Mouse (Mus musculus) frontal cortex, adult (tissue): ENCODE measurements at regions not wholly inside any gene's neighbourhood (a gene's known extent, or its start where the extent isn't known, plus 50 kb on each side); places are given as distances from the start of the nearest gene placed in this dataset.
"Not testable (repeated sequence)": the region's sequence is repeated elsewhere in the genome, so short reads cannot be mapped to it uniquely, and the experiment has no call there.

ENCODE experiments used
- ATAC-seq: cut with Nextera tagmentation; 2 replicates; pipeline ENCODE4 v1.9.2; 2017; ENCODE audit warnings: mild to moderate bottlenecking, moderate library complexity, mixed read lengths; ENCODE audit not compliant: low TSS enrichment

DNA sequence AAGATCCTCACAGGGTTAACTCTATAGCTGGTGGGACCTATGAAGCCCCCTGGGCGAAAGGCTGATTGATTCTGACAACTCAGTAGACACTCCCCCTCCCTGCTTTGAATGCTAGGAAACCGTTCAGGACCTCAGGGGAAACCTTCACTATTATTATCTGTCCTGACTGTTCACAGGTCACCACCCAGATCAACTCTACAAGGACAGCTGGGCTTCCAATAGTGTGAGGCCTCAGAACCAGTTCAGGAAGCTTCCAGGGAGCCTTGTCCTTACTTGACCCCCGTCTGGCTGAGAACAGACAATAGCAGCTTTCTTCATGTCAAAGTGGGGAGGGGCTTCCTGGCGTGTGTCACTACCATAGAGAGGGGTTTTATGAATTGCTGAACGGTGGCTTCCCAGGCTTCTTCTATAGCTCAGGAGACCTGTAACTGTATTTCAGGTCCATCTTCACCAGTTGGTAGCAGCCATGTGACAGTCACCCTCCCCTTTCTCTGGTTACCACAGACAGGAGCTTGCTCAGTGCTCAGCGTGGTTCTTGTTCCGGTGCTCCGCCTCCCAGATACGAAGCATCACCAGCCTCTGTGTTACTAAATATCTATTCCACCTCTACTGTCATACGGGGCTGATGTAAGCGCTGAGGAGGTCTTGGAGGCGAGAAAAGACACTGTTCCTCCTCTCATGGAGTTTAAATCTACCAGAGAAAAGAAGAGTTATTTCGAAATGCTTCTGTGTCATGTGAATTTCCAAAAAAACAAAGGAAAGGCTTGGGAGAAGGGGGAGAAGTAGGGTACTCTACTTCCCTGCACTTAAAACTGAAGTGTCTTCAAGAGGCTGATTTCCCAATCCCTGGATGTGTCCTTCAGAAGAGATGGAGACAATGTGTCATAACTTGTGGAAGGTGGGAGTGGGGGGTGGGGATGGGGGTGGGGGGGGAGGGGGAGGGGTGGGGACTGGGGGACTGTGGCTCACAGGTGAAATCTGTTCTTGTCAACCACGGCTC is 96.9 kb downstream of the Vcpkmt start:
- ATAC-seq = peak; percentile 99

DNA sequence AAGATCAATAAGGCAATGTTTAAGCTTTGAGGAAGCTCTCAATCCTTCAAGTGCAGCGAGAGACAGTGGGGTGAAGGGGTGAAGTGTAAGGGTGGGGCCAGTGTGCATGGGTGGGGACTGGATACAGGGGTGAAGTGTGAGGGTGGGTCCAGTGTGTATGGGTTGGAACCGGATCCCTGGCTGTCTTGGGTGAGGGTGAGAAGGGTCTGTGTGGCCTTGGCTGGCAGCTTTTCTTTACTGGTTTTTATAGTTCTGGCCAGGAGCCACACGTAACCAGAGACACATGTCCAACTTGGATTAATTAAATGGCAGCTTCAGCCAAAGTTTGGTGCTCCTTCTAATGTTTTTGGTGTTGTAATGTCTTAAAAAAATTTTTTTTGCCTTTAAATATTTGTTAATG is 101.4 kb downstream of the Vcpkmt start:
- ATAC-seq = no peak

DNA sequence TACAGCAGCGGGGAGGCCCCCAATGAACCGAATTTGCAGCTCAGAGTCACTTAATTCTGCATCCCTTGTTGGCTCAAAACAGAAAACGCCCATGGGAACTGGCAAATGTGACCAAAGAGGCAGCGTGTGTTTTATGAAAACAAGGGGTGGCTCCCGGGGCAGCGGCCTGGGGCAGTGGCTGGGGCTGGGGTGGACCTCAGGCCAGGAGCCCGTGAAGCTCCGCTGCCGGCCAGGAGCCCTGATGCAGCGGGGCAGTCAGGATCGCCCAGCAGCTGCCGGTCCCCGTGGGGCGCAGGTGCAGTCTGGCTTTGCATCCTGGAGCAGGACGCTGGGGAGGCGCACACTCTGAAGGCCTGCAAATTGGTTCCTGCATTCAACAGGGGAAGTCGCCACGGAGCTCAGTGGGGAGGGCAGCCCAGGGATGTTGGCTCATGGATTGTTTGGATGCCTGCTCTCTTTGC is 104.4 kb upstream of the Gm9887 start:
- no peak for ATAC-seq

DNA sequence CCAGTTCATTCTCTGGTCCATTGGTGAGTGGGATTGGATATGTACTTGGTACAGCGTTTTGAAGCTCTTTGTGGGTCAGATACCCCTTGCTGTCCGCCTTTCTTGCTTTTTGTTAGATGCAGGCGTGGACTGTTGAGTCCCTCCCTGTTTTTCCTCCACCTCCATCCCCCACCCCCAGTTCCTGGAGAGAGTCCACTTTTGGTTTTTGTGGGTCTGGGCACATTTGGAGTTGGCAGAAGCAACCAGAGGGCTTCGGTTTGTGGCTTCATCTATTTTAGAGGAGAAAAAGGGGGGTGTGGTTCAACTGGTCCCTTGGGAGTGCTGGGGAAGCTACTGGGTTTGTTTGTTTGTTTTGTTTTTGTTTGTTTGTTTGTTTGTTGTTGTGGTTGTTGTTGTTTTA is 103.9 kb upstream of the Gm9887 start:
- no peak for ATAC-seq

DNA sequence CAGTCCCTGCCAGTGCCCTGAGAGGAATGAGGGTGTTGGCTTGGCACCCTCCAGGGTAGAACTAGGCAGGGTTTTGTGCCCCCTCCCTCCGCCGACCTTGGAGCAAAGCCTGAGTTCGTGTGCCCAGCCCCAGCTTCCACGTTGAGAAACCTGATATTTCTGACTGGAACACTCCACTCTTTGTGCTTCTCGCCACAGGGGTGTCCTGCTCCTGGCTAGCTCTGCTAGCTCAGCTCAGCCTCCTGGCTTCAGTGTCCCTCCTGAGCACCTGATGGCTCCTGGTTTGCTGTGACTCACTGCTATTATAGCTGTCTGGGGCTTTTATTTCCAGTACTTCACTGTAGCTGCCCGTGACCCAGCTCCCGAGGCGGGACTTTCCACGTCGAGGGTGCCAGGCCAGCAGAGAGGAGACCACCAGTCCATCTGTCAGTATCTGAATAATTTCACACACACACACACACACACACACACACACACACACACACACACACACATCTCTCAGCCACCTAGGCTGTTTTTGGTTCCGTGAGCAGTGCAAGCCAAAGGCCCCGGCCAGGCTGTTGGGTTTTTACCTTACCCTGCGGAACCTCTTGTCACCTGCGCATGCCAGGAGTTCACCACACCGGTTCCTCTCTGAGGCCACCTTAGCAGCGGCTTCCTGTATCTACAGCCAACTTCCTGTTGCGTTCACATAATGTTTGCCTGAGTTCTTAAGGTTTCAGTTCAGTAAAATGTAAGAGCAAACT is 102.8 kb upstream of the Gm9887 start:
- no peak for ATAC-seq

DNA sequence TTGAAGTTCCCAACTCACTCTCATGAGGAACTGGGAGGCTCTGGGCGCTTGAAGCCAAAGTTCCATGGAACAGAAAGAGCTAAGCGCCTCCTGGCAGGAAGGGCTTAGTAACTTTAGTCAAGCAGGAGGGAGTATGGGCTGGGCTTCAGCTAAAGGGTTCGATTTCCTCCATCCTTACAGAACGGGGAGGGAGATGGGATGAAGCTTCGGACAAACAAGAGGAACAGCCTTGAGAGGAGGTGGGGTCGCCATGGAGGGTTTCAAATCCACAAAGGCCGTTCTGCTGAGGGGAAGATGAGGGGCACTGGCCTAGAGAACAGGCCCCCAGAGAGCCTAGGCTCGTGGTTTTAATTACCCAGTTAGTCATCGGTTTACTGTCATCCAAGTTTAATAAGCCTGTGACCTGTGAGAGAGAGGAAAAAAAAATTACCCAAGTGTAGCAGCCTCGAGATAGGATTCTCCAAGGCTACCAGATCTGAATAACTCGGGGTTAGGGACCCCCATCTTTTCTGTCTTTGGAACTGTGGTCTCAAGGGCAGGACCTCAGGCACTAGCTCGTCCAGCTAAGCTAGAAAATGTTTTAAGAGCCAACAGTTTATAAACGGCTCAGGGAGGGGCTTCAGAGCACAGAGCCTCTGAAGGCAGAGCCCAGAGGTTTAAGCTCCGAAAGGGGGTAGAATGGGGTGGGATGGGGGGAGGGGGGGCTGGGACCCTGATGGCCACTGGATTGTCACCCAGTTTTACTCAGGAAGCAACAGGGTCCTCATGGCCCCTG is 102.1 kb upstream of the Gm9887 start:
- ATAC-seq = no peak

DNA sequence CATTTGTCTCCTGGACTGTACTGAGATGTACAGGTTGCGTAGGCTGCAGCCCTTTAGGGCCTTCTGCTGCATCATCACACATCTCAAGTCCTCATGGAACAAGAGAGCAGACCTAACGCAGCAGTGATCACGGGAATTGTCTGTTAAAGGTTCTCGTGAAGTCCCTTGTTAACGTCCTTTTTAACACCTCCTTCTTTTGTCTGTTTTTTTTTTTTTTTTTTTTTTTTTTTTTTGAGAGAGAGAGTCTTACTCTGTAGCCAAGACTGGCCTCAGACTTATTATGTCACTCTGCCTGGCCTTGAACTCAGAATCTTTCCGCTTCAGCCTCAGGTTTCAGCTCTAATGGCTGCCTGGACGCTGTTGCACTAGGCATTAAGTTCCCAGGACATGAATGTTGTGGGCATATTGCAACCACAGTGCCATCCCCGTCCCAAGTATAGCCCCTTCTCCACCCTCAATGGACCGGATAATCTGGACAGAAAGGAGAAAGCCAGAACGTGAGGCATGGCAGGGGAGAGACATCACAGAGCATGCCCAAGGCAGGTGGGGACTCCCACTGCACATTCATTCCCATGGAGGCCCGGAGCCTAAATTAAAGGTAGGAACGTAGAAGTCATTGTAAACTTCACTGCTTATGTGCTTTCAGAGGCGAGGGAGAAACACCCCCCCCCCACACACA is 101.3 kb upstream of the Gm9887 start:
- no peak for ATAC-seq

DNA sequence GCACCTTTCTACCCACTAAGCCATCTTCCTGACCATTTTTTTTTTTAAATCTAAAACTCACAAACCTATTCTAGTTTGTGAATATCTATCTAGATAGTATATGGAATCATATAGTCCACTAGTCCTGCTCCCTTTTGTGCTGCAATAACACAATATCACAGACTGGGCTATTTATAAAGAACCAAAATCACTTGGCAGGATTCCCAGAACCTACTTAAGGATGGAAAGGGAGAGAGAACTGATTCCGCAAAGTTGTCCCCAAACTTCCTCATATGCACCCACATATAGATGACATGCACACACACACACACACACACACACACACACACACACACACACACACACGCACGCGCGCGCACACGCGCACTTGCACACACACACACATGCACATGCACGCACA is 100.7 kb upstream of the Gm9887 start:
- peak; percentile 38; the same call in 1 of the 2 replicates for ATAC-seq

DNA sequence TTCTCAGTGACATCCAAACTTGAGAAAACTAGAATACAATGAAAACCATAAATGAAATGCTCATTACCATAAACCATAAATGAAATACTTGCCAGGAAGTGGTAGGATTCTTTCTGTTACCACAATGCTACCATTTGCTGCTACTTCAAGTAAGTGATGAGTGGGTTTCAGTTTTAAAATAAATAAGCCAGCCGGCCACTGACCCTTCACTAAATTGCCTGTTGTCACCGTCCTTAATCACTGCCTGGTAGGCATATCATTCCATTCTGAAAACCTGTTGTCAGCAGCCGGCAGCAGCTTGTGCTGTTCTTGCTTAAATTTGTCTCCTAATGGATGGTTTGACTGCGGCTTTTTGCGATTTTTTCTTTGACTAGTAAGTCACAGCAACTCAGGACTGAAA is 99.6 kb upstream of the Gm9887 start:
- no peak for ATAC-seq

DNA sequence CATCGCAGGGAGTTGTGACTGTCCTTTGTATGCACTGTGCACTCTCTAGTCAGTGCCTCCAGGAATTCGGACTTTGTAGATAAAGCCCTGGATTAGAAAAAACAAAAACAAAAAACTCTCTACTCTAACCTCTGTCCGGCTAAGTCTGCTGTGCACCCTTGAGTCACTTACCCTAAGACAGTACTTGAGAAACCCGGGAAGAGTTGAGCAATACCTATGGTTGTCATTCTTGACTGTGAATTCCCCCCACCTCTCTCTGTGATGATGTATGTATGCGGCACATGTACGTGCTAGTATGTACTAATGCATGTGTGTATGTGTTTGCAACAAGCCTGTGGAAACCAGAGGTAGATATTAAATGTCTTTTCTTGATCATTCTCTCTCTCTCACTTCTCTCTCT is 96.7 kb upstream of the Gm9887 start:
- no peak for ATAC-seq

DNA sequence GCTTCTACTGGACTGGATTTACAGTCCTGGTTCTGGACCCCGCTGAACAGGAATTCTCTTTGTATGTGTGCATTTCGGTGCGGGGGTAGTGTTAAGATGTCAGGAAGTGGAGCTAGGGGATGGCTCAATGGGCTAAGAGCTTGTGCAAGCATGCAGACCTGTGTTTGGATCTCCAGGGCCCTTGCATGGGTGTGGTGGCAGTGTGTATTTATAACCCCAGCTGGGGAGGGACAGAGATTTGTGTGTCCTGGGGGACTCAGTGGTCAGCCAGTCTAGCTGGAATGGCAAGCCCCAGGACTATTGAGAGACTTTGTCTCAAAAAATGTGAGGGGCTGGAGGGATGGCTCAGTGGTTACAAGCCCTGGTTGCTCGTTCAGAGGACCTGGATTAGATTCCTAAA is 95.1 kb upstream of the Gm9887 start:
- no peak for ATAC-seq

DNA sequence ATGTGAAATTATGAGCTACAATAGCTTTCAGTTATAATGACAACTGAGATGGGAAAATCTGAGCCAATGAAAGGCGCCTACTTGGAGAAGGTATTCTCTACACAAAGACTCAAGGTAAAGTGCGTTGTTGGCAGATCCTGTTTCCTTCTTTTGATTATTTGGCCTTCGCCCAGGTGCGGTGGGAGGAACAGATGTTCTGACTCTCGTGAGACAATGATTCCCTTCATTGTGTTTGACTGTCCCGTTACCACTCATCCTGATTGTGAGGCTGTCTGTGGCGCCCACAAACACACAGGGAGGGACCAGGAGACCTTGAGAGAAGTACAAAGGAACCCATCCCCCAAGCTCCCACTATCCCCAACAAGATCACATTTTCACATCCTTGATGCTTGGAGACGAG is 92.6 kb upstream of the Gm9887 start:
- no peak for ATAC-seq

DNA sequence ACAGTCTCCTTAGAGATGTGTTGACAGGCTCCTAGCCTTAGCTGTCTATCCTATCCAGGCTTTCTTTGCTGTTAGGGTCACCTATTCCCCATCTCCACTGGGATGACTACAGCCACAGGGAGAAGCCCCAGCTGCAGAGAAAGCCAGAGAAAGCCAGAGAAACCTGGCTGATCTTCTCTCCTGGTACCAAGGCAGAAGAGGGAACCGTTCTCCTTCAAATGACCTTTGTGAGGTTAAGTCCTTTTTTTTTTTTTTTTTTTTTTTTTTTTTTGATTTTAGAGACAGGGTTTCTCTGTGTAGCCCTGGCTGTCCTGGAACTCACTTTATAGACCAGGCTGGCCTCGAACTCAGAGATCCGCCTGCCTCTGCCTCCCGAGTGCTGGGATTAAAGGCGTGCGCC is 91.1 kb upstream of the Gm9887 start:
- not testable (repeated sequence) for ATAC-seq

DNA sequence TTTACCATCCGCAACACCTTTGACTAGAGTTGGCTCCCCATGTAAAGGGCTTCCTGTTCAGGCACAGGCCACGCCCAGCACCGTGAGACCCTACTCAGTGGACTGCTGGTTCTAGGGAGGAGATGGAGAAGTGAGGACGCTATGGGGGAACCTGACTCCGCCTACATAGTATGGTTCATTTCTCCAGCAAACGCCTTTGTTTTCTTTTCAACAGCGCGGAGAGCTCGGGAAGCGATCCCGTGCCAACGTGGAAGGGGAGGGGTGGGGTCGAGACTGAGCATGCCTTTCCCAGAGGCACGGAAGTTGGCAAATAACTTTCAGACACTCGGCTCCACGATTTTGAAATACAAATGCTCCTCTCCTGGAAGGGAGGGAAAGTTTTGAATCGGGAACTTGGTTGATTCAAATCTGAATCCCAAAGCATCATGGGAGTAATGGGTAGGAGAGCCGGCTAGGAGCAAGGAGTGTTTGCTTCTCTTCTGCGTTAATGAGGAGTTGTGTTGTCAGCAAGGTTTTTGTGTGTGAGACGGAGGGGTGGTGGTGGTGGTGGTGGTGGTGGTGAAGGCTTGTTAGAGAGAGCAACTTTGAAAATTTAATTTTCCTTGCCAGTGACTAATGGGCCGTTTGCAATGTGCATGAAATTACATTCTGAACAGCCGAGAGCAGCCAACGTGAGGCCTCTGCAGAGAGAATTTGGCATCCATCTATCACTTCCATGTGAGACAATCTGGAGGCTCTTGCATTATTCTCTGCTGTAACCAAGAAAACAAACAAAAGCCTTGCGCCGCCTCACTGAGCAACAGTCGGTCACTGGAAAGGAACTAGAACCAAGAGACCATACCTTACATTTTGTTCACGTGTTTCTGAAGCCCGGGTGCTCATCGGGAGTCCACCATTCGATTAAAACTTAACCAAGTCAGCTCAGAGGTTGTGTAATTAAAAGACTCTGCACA is 89.9 kb upstream of the Gm9887 start:
- ATAC-seq = no peak; the same call in none of the 2 replicates

DNA sequence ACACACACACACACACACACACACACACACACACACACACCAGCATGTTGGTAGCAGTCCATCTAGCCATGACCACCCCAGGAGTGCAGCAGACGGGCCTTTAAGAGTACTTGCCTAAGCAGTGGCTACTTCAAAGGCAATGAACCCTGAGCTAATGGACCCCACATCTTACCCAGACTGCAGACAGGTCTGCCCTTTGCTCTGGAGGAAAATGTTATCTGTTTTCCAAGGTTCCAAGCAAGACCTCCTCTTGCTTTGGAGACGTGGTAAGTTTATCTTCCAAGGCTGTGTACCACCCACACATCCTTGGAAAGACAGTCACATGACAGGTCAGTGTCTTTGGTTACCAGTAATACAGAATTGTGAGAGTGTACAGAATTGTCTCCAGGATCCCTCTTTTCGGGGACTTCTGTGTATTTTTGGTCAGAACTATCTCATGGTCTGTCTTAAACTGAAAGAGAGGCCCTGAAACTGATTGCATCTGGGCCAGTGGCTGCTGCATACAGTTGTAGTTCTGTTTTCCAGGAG is 88.4 kb upstream of the Gm9887 start:
- ATAC-seq = no peak

DNA sequence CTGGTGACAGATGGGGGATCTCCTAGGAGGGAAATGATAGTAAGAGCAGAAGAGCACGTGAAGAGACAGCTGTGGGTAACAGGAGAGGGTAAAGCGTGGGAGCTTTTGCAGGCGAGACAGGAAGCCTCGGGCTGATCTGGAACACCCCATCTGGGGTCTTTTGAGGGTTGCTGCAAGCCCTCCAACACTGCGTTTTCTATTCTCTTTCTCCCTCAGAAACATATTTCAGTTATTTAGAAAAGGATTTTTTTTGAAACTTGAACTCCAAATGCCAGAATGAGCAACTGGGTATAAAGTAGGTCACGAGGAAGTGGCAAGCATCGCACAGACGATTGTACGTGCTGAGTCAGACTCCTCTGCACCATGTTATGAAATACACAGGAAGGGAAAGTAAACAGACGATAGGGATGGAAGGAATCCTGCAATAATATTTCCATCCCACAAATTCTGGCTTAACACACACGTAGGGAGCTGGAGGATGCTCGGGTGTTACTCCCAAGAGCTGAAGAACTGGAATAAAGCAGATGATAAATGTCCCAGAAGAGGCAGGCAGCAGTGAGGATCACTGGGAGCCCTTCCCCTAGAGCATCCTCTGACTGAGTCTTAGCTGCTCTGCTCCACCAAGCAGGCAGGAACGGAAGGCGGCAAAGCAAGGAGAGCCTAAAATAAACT is 86.0 kb upstream of the Gm9887 start:
- peak; percentile 82 for ATAC-seq

DNA sequence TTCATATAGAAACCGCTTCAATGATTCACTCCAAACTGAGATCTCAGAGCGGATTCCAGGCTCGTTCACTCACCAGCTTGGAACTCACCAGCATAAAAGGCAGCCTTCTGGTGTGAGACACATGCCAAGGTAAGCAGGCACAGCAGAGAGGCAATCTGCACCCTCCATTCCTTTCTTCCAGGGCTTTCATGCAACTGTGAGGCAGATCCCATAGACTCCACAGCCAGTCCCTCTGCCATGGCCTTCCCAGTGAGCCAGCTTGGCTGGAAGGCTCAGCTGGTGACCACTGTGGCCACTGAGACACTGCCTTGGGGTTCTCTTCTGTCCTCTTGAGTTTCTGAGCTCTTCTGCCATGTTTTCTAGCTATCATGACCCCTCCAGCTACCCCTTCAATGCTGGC is 84.5 kb upstream of the Gm9887 start:
- ATAC-seq = peak; percentile 75

DNA sequence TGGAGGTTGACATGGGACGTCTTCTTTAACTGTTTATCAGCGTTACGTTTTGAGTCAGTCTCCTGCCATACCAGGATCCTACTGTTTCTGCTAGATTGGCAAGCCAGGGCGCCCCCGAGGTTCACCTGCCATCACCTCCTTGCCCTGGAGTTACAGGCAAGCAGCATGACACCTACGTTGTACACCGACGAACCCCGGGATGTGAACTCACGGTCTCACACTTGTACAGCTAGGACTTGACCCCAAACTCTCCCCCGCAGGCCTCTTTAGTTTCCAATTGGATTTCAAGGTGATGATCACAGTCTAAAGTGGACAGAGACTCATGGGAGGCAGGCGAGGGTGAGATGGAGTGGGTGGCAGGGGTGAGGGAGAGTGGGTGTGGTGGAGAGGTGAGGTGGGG is 83.9 kb upstream of the Gm9887 start:
- no peak for ATAC-seq

DNA sequence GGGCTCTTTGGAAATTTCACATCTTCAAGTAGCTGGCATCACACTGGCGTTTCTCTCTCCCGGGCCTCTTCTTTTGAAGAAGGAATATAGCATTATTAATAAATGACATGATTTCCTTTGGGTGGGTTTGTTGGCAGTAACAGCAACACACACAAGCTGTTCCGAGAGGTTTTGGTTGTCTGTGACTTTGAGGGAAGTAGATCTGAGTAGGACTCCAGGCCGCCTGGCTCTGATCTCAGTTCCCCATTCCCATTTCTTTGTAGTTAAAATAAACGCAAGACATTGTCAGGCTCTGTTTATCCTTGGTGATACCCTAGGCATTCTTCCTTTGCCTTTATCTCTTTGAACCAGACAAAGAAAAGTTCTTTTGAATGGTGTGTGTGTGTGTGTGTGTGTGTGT is 83.3 kb upstream of the Gm9887 start:
- no peak for ATAC-seq

DNA sequence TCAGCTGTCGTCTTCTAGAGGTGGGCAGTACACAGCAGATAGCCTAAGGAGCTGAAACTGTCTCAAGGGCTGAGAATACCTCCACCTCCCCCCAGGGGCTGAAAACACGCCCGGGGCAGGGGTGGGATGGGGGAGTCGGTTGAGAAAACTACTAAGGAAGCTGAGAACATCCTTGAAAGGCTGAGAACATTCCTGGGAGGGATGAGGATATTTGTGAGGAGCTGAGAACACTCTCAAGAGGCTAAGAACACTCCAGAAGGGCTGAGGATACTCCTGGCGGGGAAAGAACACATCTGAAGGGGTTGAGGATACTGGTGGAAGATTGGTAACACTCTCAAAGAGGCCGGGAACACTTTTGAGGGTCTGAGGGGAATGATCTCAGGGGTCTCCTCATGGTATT is 81.3 kb upstream of the Gm9887 start:
- ATAC-seq = no peak
